Mouse (Mus musculus): ENCODE results near the gene Iqsec1. TPM values are rescaled to one million over a fixed set of nuclear protein-coding genes. Genes with fewer than 3 reads are reported as not detected.
A peak's percentile ranks its signal among the peaks of the same experiment; 100 is the strongest.

Iqsec1 gene
- polyA plus RNA-seq, 1 experiment from 2014 or later: 16.9 TPM

DNA sequence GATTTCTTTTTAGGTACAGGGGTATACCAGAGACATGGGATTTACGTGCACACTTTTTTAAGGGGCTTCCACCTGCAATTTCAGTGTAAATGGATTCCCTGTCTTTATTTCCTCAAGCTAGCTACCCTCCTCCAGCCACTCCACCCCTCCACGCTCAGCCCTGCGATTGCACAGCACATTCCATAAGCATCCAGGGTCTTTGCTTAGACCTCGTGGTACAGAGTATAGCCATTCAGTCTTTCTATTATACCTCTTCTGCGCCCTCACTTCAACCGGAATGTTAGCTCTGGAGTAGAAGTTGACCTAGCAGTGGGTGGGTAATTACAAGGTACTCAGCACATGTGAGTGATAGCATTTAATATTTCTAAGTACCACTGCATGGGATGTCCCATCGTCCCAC, 13.1 kb upstream of the Iqsec1 start:
- Histone ChIP-seq H3K27ac (0 out of 2 replicates have a peak overlapping the region, but pooled peaks have one; percentile 19), H3K9ac (replicated peaks) (no peak overlapping the region), H3K27me3 (no peaks in the 10 kb centered on the region), H3K4me1 (replicated peaks) (peaks cover 12% of the 10 kb centered on the region), H3K4me2 (replicated peaks) (peak overlapping the region; percentile 43; the same call in 1 of the 2 replicates), H3K4me3 (replicated peaks) (no peak overlapping the region), H3K9me3 (no peaks in the 10 kb centered on the region), H3K36me3 (no peaks in the 10 kb centered on the region)
- WGBS: 39% methylated on average over 7 of the region's 7 CpGs
- peak; percentile 9; the same call in 1 of the 2 replicates for ATAC-seq

GRCm38 (mm10) chr6:91000819-91001525, 12.5 kb upstream of the Iqsec1 start:
- H3K9ac ChIP-seq (replicated peaks): no peak overlapping the region

DNA sequence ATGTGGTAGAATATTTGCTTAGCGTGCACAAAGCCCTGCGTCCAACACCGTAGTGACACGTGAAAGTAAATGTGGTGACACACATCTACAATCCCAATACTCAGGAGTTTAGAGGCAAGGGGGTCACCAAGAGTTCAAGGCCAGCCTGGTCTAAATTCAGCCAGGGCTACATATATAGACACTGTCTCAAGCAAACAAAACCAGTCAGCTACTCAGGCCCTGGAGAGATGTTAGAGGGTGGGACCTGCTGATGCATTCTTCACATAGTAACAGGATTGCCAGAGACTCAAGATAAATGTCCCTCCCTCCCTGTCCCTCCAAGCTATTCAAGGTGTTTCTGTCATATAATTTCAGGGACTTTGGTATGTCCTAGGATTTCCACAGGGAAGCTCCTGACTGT, 10.7 kb upstream of the Iqsec1 start:
- Histone ChIP-seq H3K4me2 (replicated peaks) (no peak overlapping the region), H3K4me1 (replicated peaks) (peaks cover 12% of the 10 kb centered on the region), H3K27ac (no peak overlapping the region), H3K36me3 (no peaks in the 10 kb centered on the region), H3K27me3 (no peaks in the 10 kb centered on the region), H3K9me3 (no peaks in the 10 kb centered on the region), H3K4me3 (replicated peaks) (no peak overlapping the region), H3K9ac (replicated peaks) (no peak overlapping the region)
- no peak for ATAC-seq
- 94% methylated on average over 4 of the region's 4 CpGs for WGBS

More at GRCm38 (mm10) chr6:91000819-91001525, 12.5 kb upstream of the Iqsec1 start:
- Histone ChIP-seq H3K9me3 (no peaks in the 10 kb centered on the region), H3K4me3 (replicated peaks) (0 out of 2 replicates have a peak overlapping the region, but pooled peaks have one; percentile 8), H3K4me2 (replicated peaks) (peak overlapping the region; percentile 43), H3K4me1 (replicated peaks) (peaks cover 12% of the 10 kb centered on the region), H3K27ac (peak overlapping the region; percentile 19; the same call in 1 of the 2 replicates), H3K27me3 (no peaks in the 10 kb centered on the region), H3K36me3 (no peaks in the 10 kb centered on the region)
- 4% methylated on average over 15 of the region's 15 CpGs for WGBS
- peak; percentile 62 for ATAC-seq

DNA sequence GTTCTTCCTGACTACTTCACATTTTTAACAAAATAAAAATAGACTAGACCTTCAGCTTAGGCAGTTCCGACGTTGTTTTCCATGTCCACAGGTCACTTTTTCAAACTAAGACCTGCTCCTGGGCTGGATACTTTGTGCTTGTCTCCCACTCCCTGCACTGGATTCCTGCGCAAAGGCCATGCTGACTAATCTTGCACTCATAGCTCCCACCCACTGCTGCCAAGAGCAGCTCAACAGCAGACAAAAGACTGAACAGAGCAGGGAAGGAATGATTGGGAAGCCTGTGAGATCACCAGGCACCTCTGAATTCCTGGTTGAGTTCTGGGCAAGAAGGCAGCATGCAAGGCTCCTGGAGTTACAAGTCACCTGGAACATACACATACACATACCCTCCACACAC, 8.5 kb upstream of the Iqsec1 start:
- H3K9ac ChIP-seq (replicated peaks): no peak overlapping the region
- H3K4me1 ChIP-seq (replicated peaks): peaks cover 12% of the 10 kb centered on the region
- no peak overlapping the region for H3K27ac ChIP-seq
- no peak overlapping the region for H3K4me2 ChIP-seq (replicated peaks)
- H3K36me3 ChIP-seq: no peaks in the 10 kb centered on the region
- no peak for ATAC-seq
- H3K4me3 ChIP-seq (replicated peaks): no peak overlapping the region
- no peaks in the 10 kb centered on the region for H3K27me3 ChIP-seq
- WGBS: 95% methylated on average over 3 of the region's 3 CpGs
- no peaks in the 10 kb centered on the region; the same call in 1 of the 2 replicates for H3K9me3 ChIP-seq

DNA sequence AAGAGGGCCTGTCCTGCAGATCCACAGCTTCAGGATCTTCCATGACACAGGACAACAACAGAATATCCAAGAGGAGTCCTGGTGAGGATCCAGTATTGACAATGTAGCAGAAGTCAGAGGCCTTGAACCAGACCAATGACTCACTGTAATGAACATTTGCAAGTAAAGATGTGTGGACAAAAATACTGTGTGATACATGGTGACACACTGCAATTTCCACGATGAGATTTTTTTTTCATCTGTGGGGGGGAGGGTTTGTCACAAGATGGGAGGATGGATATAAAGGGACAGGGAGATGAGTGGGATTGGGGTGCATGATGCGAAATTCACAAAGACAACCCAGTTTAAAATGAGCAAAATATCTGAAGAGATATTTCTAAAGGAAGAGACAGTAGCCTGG, 7.7 kb upstream of the Iqsec1 start:
- H3K4me1 ChIP-seq (replicated peaks): peaks cover 7% of the 10 kb centered on the region
- no peak for ATAC-seq
- H3K9me3 ChIP-seq: no peaks in the 10 kb centered on the region; the same call in 1 of the 2 replicates
- H3K4me2 ChIP-seq (replicated peaks): no peak overlapping the region
- no peak overlapping the region for H3K27ac ChIP-seq
- H3K4me3 ChIP-seq (replicated peaks): no peak overlapping the region
- no peaks in the 10 kb centered on the region for H3K27me3 ChIP-seq
- H3K36me3 ChIP-seq: no peaks in the 10 kb centered on the region
- H3K9ac ChIP-seq (replicated peaks): no peak overlapping the region
- 96% methylated on average over 2 of the region's 2 CpGs for whole genome bisulfite sequencing

DNA sequence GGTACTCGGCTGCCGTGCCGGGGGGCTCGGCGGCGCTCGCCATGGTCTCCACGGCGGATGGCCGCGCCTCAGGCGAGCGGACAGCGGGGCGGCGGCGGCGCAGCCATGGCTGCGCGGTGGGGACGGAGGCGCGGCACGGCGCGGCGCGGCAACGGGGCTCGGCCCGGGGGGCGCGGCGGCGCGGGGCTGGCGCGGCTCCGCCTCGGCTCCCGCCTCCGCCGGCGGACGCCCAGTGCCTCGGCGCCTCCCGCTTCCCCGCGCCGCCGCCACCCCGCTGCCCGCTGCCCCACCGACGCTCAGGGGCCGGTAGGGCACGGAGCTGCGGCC, 223 bp downstream of the Iqsec1 start:
- peaks cover 6% of the 10 kb centered on the region; the same call in 1 of the 2 replicates for H3K9me3 ChIP-seq
- H3K4me3 ChIP-seq (replicated peaks): peak overlapping the region; percentile 67
- ATAC-seq: peak; percentile 61
- peak overlapping the region; percentile 47; the same call in 1 of the 2 replicates for H3K27ac ChIP-seq
- H3K4me2 ChIP-seq (replicated peaks): peak overlapping the region; percentile 100
- H3K9ac ChIP-seq (replicated peaks): peak overlapping the region; percentile 74
- WGBS: 1% methylated on average over 36 of the region's 59 CpGs
- H3K27me3 ChIP-seq: peaks cover 23% of the 10 kb centered on the region
- H3K36me3 ChIP-seq: no peaks in the 10 kb centered on the region
- H3K4me1 ChIP-seq (replicated peaks): peaks cover 14% of the 10 kb centered on the region

GRCm38 (mm10) chr6:90987561-90988298, 755 bp downstream of the Iqsec1 start:
- peaks cover 6% of the 10 kb centered on the region; the same call in 1 of the 2 replicates for H3K9me3 ChIP-seq
- peak overlapping the region; percentile 67 for H3K4me3 ChIP-seq (replicated peaks)
- peaks cover 14% of the 10 kb centered on the region for H3K4me1 ChIP-seq (replicated peaks)
- peak; percentile 22 for ATAC-seq
- H3K36me3 ChIP-seq: no peaks in the 10 kb centered on the region
- peak overlapping the region; percentile 74 for H3K9ac ChIP-seq (replicated peaks)
- peaks cover 23% of the 10 kb centered on the region for H3K27me3 ChIP-seq
- H3K4me2 ChIP-seq (replicated peaks): peak overlapping the region; percentile 100
- under 1% methylated on average over 64 of the region's 76 CpGs for WGBS
- H3K27ac ChIP-seq: peak overlapping the region; percentile 47; the same call in 1 of the 2 replicates

DNA sequence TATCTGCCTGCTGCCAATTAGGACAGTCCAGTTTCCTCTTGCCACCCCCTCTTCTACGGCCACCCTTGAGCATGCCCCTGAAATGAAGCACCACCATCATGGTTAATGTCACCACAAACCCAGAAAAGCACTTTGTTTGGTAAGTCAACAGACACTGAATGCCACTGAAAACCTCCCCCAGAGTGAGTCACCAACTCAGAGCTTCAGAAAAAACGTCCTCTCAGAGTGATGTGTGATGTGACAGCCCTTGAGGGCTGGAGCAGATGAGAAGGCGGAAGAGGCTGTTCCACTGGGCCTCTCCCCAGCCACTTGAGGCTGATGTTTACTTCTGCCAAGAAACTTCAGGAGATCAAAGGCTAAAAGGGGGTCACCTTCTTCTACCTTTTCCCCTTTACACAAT, 4.4 kb downstream of the Iqsec1 start:
- H3K36me3 ChIP-seq: no peaks in the 10 kb centered on the region
- H3K4me2 ChIP-seq (replicated peaks): no peak overlapping the region
- 59% methylated on average over 3 of the region's 3 CpGs for WGBS
- no peak overlapping the region for H3K9ac ChIP-seq (replicated peaks)
- peaks cover 14% of the 10 kb centered on the region for H3K4me1 ChIP-seq (replicated peaks)
- no peak overlapping the region for H3K4me3 ChIP-seq (replicated peaks)
- no peak overlapping the region for H3K27ac ChIP-seq
- ATAC-seq: no peak
- H3K27me3 ChIP-seq: peaks cover 23% of the 10 kb centered on the region
- H3K9me3 ChIP-seq: no peaks in the 10 kb centered on the region

DNA sequence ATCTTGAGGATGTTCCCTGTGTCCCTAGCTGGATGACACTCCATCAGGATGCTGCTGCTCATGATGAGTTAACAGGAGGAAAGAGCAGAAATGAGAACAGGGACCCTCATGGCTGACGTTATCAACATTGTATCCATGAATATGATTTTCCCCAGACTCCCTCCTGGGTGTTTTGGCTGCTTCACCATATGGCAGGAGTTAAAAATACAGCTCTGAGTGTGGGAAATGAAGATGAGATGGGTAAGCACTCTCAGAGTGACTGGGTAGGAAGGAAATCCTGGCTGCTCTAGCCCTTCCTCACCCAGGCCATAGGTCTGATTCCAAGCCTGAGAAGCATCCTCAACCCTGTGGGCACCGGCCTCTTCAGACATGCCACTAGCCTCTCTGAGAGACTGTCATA, 14.2 kb downstream of the Iqsec1 start:
- WGBS: 89% methylated on average over 2 of the region's 2 CpGs
- no peak for ATAC-seq
- no peak overlapping the region for H3K27ac ChIP-seq
- peaks cover 8% of the 10 kb centered on the region; the same call in 1 of the 2 replicates for H3K4me1 ChIP-seq (replicated peaks)
- H3K9ac ChIP-seq (replicated peaks): no peak overlapping the region
- no peaks in the 10 kb centered on the region for H3K9me3 ChIP-seq
- H3K4me3 ChIP-seq (replicated peaks): no peak overlapping the region
- no peaks in the 10 kb centered on the region for H3K27me3 ChIP-seq
- no peak overlapping the region for H3K4me2 ChIP-seq (replicated peaks)
- no peaks in the 10 kb centered on the region for H3K36me3 ChIP-seq

DNA sequence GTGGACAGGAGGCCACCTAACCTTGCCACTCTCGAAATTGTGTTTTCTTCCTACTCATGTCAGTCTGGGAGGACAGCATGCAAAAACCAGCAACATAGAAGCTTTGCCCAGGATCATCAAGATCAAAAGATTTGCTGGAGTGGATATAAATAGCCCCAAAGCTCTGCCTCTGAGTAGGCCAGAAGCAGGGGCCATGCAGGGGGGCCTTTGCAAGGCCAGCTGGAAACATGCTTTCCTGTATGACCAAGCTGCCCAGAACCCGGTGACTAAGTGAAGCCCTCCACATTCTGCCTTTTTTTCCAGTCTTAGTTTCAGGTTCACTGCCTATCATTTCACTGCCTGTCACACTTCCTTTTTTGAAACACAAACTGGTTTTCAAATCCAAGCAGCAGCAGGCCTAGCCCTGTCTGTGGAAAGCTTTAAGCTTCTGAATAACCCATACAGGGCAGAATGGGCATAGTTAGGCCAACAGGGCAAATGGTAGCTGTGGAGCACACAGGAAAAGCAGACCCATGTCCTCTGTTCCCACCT, 19.1 kb downstream of the Iqsec1 start:
- peaks cover 10% of the 10 kb centered on the region; the same call in 1 of the 2 replicates for H3K4me1 ChIP-seq (replicated peaks)

GRCm38 (mm10) chr6:90953349-90953748, 35.1 kb downstream of the Iqsec1 start:
- Histone ChIP-seq H3K4me1 (replicated peaks) (no peaks in the 10 kb centered on the region), H3K4me2 (replicated peaks) (no peak overlapping the region), H3K9ac (replicated peaks) (no peak overlapping the region), H3K4me3 (replicated peaks) (no peak overlapping the region), H3K27ac (no peak overlapping the region), H3K9me3 (no peaks in the 10 kb centered on the region), H3K27me3 (no peaks in the 10 kb centered on the region), H3K36me3 (no peaks in the 10 kb centered on the region)
- WGBS: 84% methylated on average over 4 of the region's 4 CpGs
- no peak for ATAC-seq

More for the DNA sequence above, 19.1 kb downstream of the Iqsec1 start:
- H3K27me3 ChIP-seq: no peaks in the 10 kb centered on the region
- no peaks in the 10 kb centered on the region for H3K36me3 ChIP-seq
- H3K27ac ChIP-seq: no peak overlapping the region
- ATAC-seq: no peak
- no peak overlapping the region for H3K4me3 ChIP-seq (replicated peaks)
- H3K9ac ChIP-seq (replicated peaks): no peak overlapping the region
- H3K4me2 ChIP-seq (replicated peaks): no peak overlapping the region
- no peaks in the 10 kb centered on the region for H3K9me3 ChIP-seq
- 44% methylated on average over 2 of the region's 2 CpGs for WGBS

DNA sequence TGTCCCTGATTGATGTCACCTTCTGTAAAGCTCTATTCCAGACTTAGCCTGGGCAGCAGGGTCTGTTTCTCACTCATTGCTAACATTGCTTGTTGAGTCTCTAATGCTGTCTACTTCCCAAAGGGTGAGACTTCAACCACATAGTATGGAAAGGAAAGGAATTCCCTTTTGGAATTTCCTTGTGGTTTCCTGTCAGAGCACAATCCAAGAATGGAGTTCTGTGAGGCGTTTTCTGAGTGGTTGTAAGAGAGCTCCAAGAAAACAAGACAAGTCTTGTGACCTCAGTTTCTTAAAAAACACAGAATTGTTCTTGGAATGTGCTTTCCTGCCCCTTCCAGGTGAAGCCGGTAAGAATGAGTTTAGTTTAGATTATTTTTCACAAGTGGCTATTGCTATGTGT, 37.5 kb downstream of the Iqsec1 start:
- Histone ChIP-seq H3K27ac (no peak overlapping the region), H3K27me3 (no peaks in the 10 kb centered on the region), H3K9me3 (no peaks in the 10 kb centered on the region), H3K36me3 (no peaks in the 10 kb centered on the region), H3K4me2 (replicated peaks) (no peak overlapping the region), H3K4me1 (replicated peaks) (no peaks in the 10 kb centered on the region), H3K4me3 (replicated peaks) (no peak overlapping the region), H3K9ac (replicated peaks) (no peak overlapping the region)
- WGBS: 90% methylated on average over 2 of the region's 2 CpGs
- no peak for ATAC-seq

Measured in midbrain, embryonic 13.5 days (tissue).